In the genomic region with DNA sequence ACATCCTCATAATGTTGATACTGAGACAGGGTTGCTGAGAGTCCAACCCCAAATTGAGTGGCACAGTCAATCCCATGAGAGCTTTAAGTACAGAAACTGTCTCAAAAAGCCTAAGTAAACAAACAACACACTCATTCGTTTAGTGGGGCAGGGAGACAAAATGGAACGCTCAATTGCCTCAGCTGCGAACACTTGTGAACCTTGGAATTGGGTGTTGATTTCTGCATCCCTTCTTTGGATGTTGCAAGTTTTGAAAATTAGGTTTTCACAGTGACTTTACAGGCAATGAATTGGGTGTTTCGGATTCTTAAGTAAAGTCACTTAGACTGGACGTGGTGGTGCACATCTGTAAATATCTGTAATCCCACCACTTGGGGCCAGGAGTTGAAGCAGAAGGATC, we compare ENCODE assay signal across 8 mouse cellular contexts. TPM values are rescaled to one million over a fixed set of nuclear protein-coding genes. Genes with fewer than 3 reads are reported as not detected.
DNase-seq lines count a peak whose midpoint lies in the region; ATAC-seq and TF ChIP-seq lines count a peak whose summit lies in the region.

No protein-coding gene starts in this region.

- H3K27ac ChIP-seq in heart, embryonic 13.5 days (replicated peaks) = peak overlapping the region; percentile 100
- peak overlapping the region; percentile 98 for H3K27ac ChIP-seq in hindbrain, embryonic 13.5 days
- no peak overlapping the region; the same call in 1 of the 2 replicates for H3K27ac ChIP-seq in midbrain, embryonic 11.5 days (ENCODE audit: low read depth, low read length)
- no peak overlapping the region; the same call in 1 of the 2 replicates for H3K27ac ChIP-seq in thymus, adult 2 months (ENCODE audit: control insufficient read depth, insufficient read depth, low read length)

- DNase-seq in heart, postnatal 14 days = no peak
- peak; percentile 86 for DNase-seq in adipocyte (ENCODE audit: low spot score)
- peak; percentile 88 for DNase-seq in midbrain, embryonic 11.5 days (ENCODE audit: low spot score, missing footprints)
- no peak for DNase-seq in thymus, adult 2 months
- DNase-seq in left cerebral cortex, postnatal 10 days (ENCODE audit: extremely low spot score in 1 of 2, low spot score in 2 of 2) = no peak
- no peak for DNase-seq in left cerebral cortex, postnatal 14 days (ENCODE audit: low spot score in 2 of 2)

- TF ChIP-seq CTCF in thymus, adult 2 months (IDR thresholded peaks at IDR 0.05; ENCODE audit: borderline replicate concordance, control insufficient read depth, extremely low read depth, insufficient read depth, low read length, poor library complexity) = no peak

- peak overlapping the region; percentile 89 for H3K4me3 ChIP-seq in heart, embryonic 13.5 days
- H3K4me3 ChIP-seq in hindbrain, embryonic 13.5 days = peak overlapping the region; percentile 79
- H3K4me3 ChIP-seq in midbrain, embryonic 11.5 days (ENCODE audit: low read depth, low read length) = peak overlapping the region; percentile 90
- no peak overlapping the region for H3K4me3 ChIP-seq in thymus, adult 2 months (ENCODE audit: control insufficient read depth, insufficient read depth, low read length)

- H3K36me3 ChIP-seq in heart, embryonic 13.5 days = no peaks in the 10 kb centered on the region
- no peaks in the 10 kb centered on the region for H3K36me3 ChIP-seq in hindbrain, embryonic 13.5 days
- no peaks in the 10 kb centered on the region for H3K36me3 ChIP-seq in midbrain, embryonic 11.5 days (ENCODE audit: control insufficient read depth, insufficient read depth, low read length)
- no peaks in the 10 kb centered on the region for H3K36me3 ChIP-seq in thymus, adult 2 months (ENCODE audit: control insufficient read depth, insufficient read depth, low read length)

- intact Hi-C loops in heart, postnatal 14 days (cut with DNase I) = no loop called here
- intact Hi-C loops in left cerebral cortex, postnatal 10 days (cut with DNase I) = no loop called here
- intact Hi-C loops in left cerebral cortex, postnatal 14 days (cut with DNase I) = loop anchor here (5.0 kb wide), 1 partner anchor 36 kb away; no protein-coding TSS in a partner anchor

- H3K4me1 ChIP-seq in heart, embryonic 13.5 days = peaks cover 32% of the 10 kb centered on the region
- peaks cover 22% of the 10 kb centered on the region for H3K4me1 ChIP-seq in hindbrain, embryonic 13.5 days (replicated peaks)
- H3K4me1 ChIP-seq in midbrain, embryonic 11.5 days (ENCODE audit: control insufficient read depth, insufficient read depth, low read length) = peaks cover 13% of the 10 kb centered on the region
- H3K4me1 ChIP-seq in thymus, adult 2 months (replicated peaks; ENCODE audit: control insufficient read depth, insufficient read depth, low read length) = peaks cover 16% of the 10 kb centered on the region

- peak overlapping the region; percentile 78 for H3K4me2 ChIP-seq in heart, embryonic 13.5 days
- peak overlapping the region; percentile 64 for H3K4me2 ChIP-seq in hindbrain, embryonic 13.5 days
- peak overlapping the region; percentile 68 for H3K4me2 ChIP-seq in midbrain, embryonic 11.5 days

- no peak for ATAC-seq in heart, embryonic 13.5 days (ENCODE audit: extremely low read depth, insufficient number of reproducible peaks, low FRiP score, low TSS enrichment)
- no peak for ATAC-seq in hindbrain, embryonic 13.5 days (ENCODE audit: low FRiP score)
- ATAC-seq in midbrain, embryonic 11.5 days (ENCODE audit: low FRiP score) = peak; percentile 6; the same call in 1 of the 2 replicates

- H3K9me3 ChIP-seq in heart, embryonic 13.5 days = no peaks in the 10 kb centered on the region
- H3K9me3 ChIP-seq in hindbrain, embryonic 13.5 days = no peaks in the 10 kb centered on the region
- no peaks in the 10 kb centered on the region for H3K9me3 ChIP-seq in midbrain, embryonic 11.5 days (ENCODE audit: control insufficient read depth, low read length)

- peak overlapping the region; percentile 87 for H3K9ac ChIP-seq in heart, embryonic 13.5 days
- H3K9ac ChIP-seq in hindbrain, embryonic 13.5 days = peak overlapping the region; percentile 92; the same call in 1 of the 2 replicates
- peak overlapping the region; percentile 96; the same call in 1 of the 2 replicates for H3K9ac ChIP-seq in midbrain, embryonic 11.5 days (ENCODE audit: low read length)

- no peaks in the 10 kb centered on the region for H3K27me3 ChIP-seq in heart, embryonic 13.5 days (replicated peaks)
- H3K27me3 ChIP-seq in hindbrain, embryonic 13.5 days = no peaks in the 10 kb centered on the region
- H3K27me3 ChIP-seq in midbrain, embryonic 11.5 days (ENCODE audit: control insufficient read depth, insufficient read depth, low read length) = no peaks in the 10 kb centered on the region
- H3K27me3 ChIP-seq in thymus, adult 2 months (ENCODE audit: control insufficient read depth, insufficient read depth, low read length) = no peaks in the 10 kb centered on the region

- no peak for TF ChIP-seq POLR2A in thymus, adult 2 months (IDR thresholded peaks at IDR 0.05; ENCODE audit: control insufficient read depth, extremely low read depth, insufficient read depth, low read length, poor library complexity)

- 31% methylated on average over 5 of the region's 5 CpGs for WGBS in heart, embryonic 13.5 days
- 38% methylated on average over 5 of the region's 5 CpGs for WGBS in hindbrain, embryonic 13.5 days
- WGBS in midbrain, embryonic 11.5 days = 36% methylated on average over 5 of the region's 5 CpGs
- 48% methylated on average over 5 of the region's 5 CpGs for WGBS in thymus, adult 2 months

RNA-seq across cellular contexts. Expression of a gene that starts 0.7 kb away (rescaled TPM):
- 11.8 and 12.8 TPM in 2 replicates for polyA plus RNA-seq in heart, embryonic 13.5 days (2015; fragmentation: Nextera tagmentation; extraction: Ambion mirVana)
- total RNA-seq in heart, postnatal 14 days (2021) = 100 to 1,000 TPM; 105 to 111 TPM
- 10.6 and 11.0 TPM in 2 replicates for polyA plus RNA-seq in hindbrain, embryonic 13.5 days (2015; fragmentation: Nextera tagmentation; extraction: Ambion mirVana)
- 17.2 and 19.5 TPM in 2 replicates for polyA plus RNA-seq in midbrain, embryonic 11.5 days (2014; fragmentation: Nextera tagmentation; extraction: Ambion mirVana)
- polyA plus RNA-seq in thymus, adult 2 months (2012; rRNA removed) = 82.3 and 101 TPM in 2 replicates
- 10 to 100 TPM; 51.9 to 61.5 TPM for total RNA-seq in left cerebral cortex, postnatal 10 days (2021)
- 10 to 100 TPM; 54.5 to 58.8 TPM for total RNA-seq in left cerebral cortex, postnatal 14 days (2021)

RNA-seq across cellular contexts. Expression of a gene that starts 44.0 kb away (rescaled TPM):
- polyA plus RNA-seq in heart, embryonic 13.5 days (2015; fragmentation: Nextera tagmentation; extraction: Ambion mirVana) = 1.1 and 1.9 TPM in 2 replicates
- 1 to 10 TPM; 6.1 to 8.2 TPM for total RNA-seq in heart, postnatal 14 days (2021)
- polyA plus RNA-seq in hindbrain, embryonic 13.5 days (2015; fragmentation: Nextera tagmentation; extraction: Ambion mirVana) = 1.8 and 4.3 TPM in 2 replicates
- 19.5 and 20.5 TPM in 2 replicates for polyA plus RNA-seq in midbrain, embryonic 11.5 days (2014; fragmentation: Nextera tagmentation; extraction: Ambion mirVana)
- polyA plus RNA-seq in thymus, adult 2 months (2012; rRNA removed) = 6.4 and 7.1 TPM in 2 replicates
- under 1 TPM; 0.43 to 0.64 TPM for total RNA-seq in left cerebral cortex, postnatal 10 days (2021)
- 1 to 10 TPM in 1 of 2 experiments, under 1 TPM in 1; 0.97 to 1.8 TPM for total RNA-seq in left cerebral cortex, postnatal 14 days (2021)

Comparison
In these comparisons a context has a peak if more than half of its experiments do, and no peak if none do; other contexts are left out.
1. H3K27ac ChIP-seq: peak in heart, embryonic 13.5 days (single experiment) and hindbrain, embryonic 13.5 days (single experiment); none in midbrain, embryonic 11.5 days (single experiment) and thymus, adult 2 months (single experiment).
2. DNase-seq: peak in adipocyte (single experiment) and midbrain, embryonic 11.5 days (single experiment); none in heart, postnatal 14 days (0 of 2), thymus, adult 2 months (single experiment), left cerebral cortex, postnatal 10 days (0 of 2) and left cerebral cortex, postnatal 14 days (0 of 2).
3. Peak in every context shown above with its lines, with median percentiles within 50 percentile points of each other: H3K4me2 ChIP-seq and H3K9ac ChIP-seq.